Comparison of ENCODE assay signal across 11 mouse cellular contexts in genomic region chr3:129682389-129682788, GRCm38 (mm10).
A peak's percentile ranks its signal among the peaks of the same experiment; 100 is the strongest.
DNase-seq lines count a peak whose midpoint lies in the region; ATAC-seq and TF ChIP-seq lines count a peak whose summit lies in the region.
"Had no signal": no experiment of that assay in that cellular context is flagged by ENCODE, and none has a peak within 500 bp of the region (broad histone marks: within the 10 kb centered on the region; RNA-seq: fewer than 3 reads in every experiment).

No protein-coding gene starts in this region.

- no peaks in the 10 kb centered on the region for H3K27me3 ChIP-seq in forebrain, postnatal 0 days (ENCODE audit: insufficient read depth, low read length)
- H3K27me3 ChIP-seq in hindbrain, embryonic 13.5 days = no peaks in the 10 kb centered on the region
- H3K27me3 ChIP-seq: intestine, embryonic 15.5 days had no signal

- intact Hi-C loops in heart, postnatal 14 days (cut with DNase I) = no loop called here
- intact Hi-C loops in left cerebral cortex, postnatal 4 days (cut with DNase I) = no loop called here

- TF ChIP-seq CTCF in forebrain, postnatal 0 days (IDR thresholded peaks at IDR 0.05; ENCODE audit: low read depth) = no peak

- no peak overlapping the region for H3K27ac ChIP-seq in forebrain, postnatal 0 days (ENCODE audit: low read depth, low read length)
- no peak overlapping the region for H3K27ac ChIP-seq in hindbrain, embryonic 13.5 days
- H3K27ac ChIP-seq: intestine, embryonic 15.5 days; midbrain, embryonic 10.5 days had no signal

- peak; percentile 93 for ATAC-seq in forebrain, postnatal 0 days
- no peak for ATAC-seq in hindbrain, embryonic 13.5 days (ENCODE audit: low FRiP score)
- ATAC-seq: intestine, embryonic 15.5 days had no signal

- H3K4me2 ChIP-seq in forebrain, postnatal 0 days (ENCODE audit: low read depth) = no peak overlapping the region
- H3K4me2 ChIP-seq in hindbrain, embryonic 13.5 days = no peak overlapping the region
- H3K4me2 ChIP-seq: intestine, embryonic 15.5 days had no signal

- no peaks in the 10 kb centered on the region for H3K9me3 ChIP-seq in forebrain, postnatal 0 days (ENCODE audit: low read length)
- no peaks in the 10 kb centered on the region for H3K9me3 ChIP-seq in hindbrain, embryonic 13.5 days
- H3K9me3 ChIP-seq: intestine, embryonic 15.5 days; midbrain, embryonic 10.5 days had no signal

- 64% methylated on average over 10 of the region's 10 CpGs for WGBS in forebrain, postnatal 0 days
- WGBS in hindbrain, embryonic 13.5 days = 84% methylated on average over 10 of the region's 10 CpGs

- H3K4me3 ChIP-seq in forebrain, postnatal 0 days (ENCODE audit: low read depth, low read length) = no peak overlapping the region
- H3K4me3 ChIP-seq in hindbrain, embryonic 13.5 days = no peak overlapping the region
- H3K4me3 ChIP-seq: intestine, embryonic 15.5 days; midbrain, embryonic 10.5 days had no signal

- peak; percentile 11 to 23 for DNase-seq in left cerebral cortex, adult 18-20 months (ENCODE audit: low spot score in 2 of 2)
- DNase-seq in left cerebral cortex, adult 8-10 months (ENCODE audit: low spot score in 2 of 2) = no peak
- peak; percentile 83 for DNase-seq in forebrain, postnatal 0 days
- peak; percentile 25 to 27 for DNase-seq in heart, postnatal 14 days
- peak; percentile 16 for DNase-seq in left cerebral cortex, postnatal 4 days
- DNase-seq in thymus, postnatal 0 days (ENCODE audit: low spot score) = no peak
- DNase-seq: cerebellum, adult 18-20 months; liver had no signal

- no peaks in the 10 kb centered on the region for H3K36me3 ChIP-seq in forebrain, postnatal 0 days (ENCODE audit: insufficient read depth)
- H3K36me3 ChIP-seq in hindbrain, embryonic 13.5 days = no peaks in the 10 kb centered on the region
- H3K36me3 ChIP-seq: intestine, embryonic 15.5 days; midbrain, embryonic 10.5 days had no signal

- 0 out of 2 replicates have a peak, but pooled peaks cover 4% of the 10 kb centered on the region for H3K4me1 ChIP-seq in forebrain, postnatal 0 days (ENCODE audit: insufficient read depth)
- no peaks in the 10 kb centered on the region for H3K4me1 ChIP-seq in hindbrain, embryonic 13.5 days (replicated peaks)
- H3K4me1 ChIP-seq: intestine, embryonic 15.5 days; midbrain, embryonic 10.5 days had no signal

- no peak overlapping the region for H3K9ac ChIP-seq in forebrain, postnatal 0 days
- no peak overlapping the region for H3K9ac ChIP-seq in hindbrain, embryonic 13.5 days
- H3K9ac ChIP-seq: intestine, embryonic 15.5 days had no signal

Comparison
In these comparisons a context has a peak if more than half of its experiments do, and no peak if none do; other contexts are left out.
1. DNase-seq: peak in left cerebral cortex, adult 18-20 months (2 of 2), forebrain, postnatal 0 days (single experiment), heart, postnatal 14 days (2 of 2) and left cerebral cortex, postnatal 4 days (single experiment); none in left cerebral cortex, adult 8-10 months (0 of 2) and thymus, postnatal 0 days (single experiment).